Mouse (Mus musculus): Measurements from ENCODE around the gene Hipk4. TPM values are rescaled to one million over a fixed set of nuclear protein-coding genes. Genes with fewer than 3 reads are reported as not detected.

Gene Hipk4
- polyA plus RNA-seq, 1 experiment from 2014 or later, result 0.52 TPM

DNA sequence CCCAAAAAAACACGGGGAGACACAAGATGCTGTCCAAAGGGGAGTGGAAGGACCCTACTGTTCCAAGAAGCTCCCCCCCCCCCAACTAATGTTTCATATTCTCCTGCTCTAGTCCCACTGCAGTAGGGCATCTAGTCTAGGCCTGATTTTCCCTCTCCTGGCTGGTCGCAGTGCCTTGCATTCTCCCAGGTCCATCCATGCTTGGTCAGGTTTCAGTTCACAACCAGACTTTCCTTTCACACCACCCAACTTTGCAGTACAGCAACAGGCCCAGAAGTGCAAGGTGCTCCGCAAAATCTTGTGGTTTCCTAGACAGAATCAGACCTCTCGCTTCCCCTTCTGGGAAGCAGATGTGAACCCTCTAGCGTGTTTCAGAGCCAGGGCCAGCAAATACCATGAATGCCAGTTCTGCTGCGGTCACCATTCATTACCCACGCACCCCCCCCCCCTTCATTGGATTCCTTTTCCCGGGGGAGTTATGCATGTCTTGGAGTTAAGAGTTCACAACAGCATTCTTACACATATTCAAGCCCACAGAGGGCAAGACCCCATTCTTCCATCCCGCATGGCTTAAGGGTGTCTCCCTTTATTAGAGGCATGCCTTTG, 16.2 kb upstream of the Hipk4 start:
- Histone ChIP-seq H3K36me3 (ENCODE audit: control insufficient read depth, insufficient read depth, low read length) (no peaks in the 10 kb centered on the region), H3K4me1 (replicated peaks; ENCODE audit: control insufficient read depth, insufficient read depth, low read length) (no peaks in the 10 kb centered on the region; the same call in 1 of the 2 replicates), H3K4me2 (ENCODE audit: low read depth, low read length, severe bottlenecking) (peak overlapping the region; percentile 55; the same call in 1 of the 2 replicates), H3K4me3 (ENCODE audit: low read depth, low read length) (peak overlapping the region; percentile 40; the same call in 1 of the 2 replicates), H3K27me3 (ENCODE audit: control insufficient read depth, insufficient read depth, low read length) (no peaks in the 10 kb centered on the region), H3K9ac (ENCODE audit: low read length) (no peak overlapping the region), H3K9me3 (ENCODE audit: control insufficient read depth, low read length) (no peaks in the 10 kb centered on the region), H3K27ac (ENCODE audit: low read depth, low read length) (no peak overlapping the region)
- DNase-seq (ENCODE audit: low spot score) (no peak), ATAC-seq (replicated peaks; ENCODE audit: low FRiP score) (no peak)
- WGBS, result 55% methylated on average over 9 of the region's 9 CpGs

- no peaks in the 10 kb centered on the region; the same call in 1 of the 2 replicates for H3K4me1 ChIP-seq (replicated peaks; ENCODE audit: control insufficient read depth, insufficient read depth, low read length)
- ATAC-seq (replicated peaks; ENCODE audit: low FRiP score), result peak; percentile 92
- DNase-seq (ENCODE audit: low spot score), result peak; percentile 100
- peak overlapping the region; percentile 89 for H3K27ac ChIP-seq (ENCODE audit: low read depth, low read length)
- peak overlapping the region; percentile 60 for H3K9ac ChIP-seq (ENCODE audit: low read length)
- no peaks in the 10 kb centered on the region for H3K9me3 ChIP-seq (ENCODE audit: control insufficient read depth, low read length)
- under 1% methylated on average over 50 of the region's 54 CpGs for WGBS
- H3K4me3 ChIP-seq (ENCODE audit: low read depth, low read length), result peak overlapping the region; percentile 40
- no peaks in the 10 kb centered on the region for H3K27me3 ChIP-seq (ENCODE audit: control insufficient read depth, insufficient read depth, low read length)
- no peaks in the 10 kb centered on the region for H3K36me3 ChIP-seq (ENCODE audit: control insufficient read depth, insufficient read depth, low read length)
- H3K4me2 ChIP-seq (ENCODE audit: low read depth, low read length, severe bottlenecking), result peak overlapping the region; percentile 55
Observed at GRCm38 (mm10) chr7:27507711-27508647, 15.1 kb upstream of the Hipk4 start.

GRCm38 (mm10) chr7:27508648-27509005, 14.4 kb upstream of the Hipk4 start:
- Histone ChIP-seq H3K9ac (ENCODE audit: low read length) (no peak overlapping the region), H3K36me3 (ENCODE audit: control insufficient read depth, insufficient read depth, low read length) (no peaks in the 10 kb centered on the region), H3K4me3 (ENCODE audit: low read depth, low read length) (peak overlapping the region; percentile 40; the same call in 1 of the 2 replicates), H3K4me1 (replicated peaks; ENCODE audit: control insufficient read depth, insufficient read depth, low read length) (no peaks in the 10 kb centered on the region; the same call in 1 of the 2 replicates), H3K4me2 (ENCODE audit: low read depth, low read length, severe bottlenecking) (peak overlapping the region; percentile 55), H3K27me3 (ENCODE audit: control insufficient read depth, insufficient read depth, low read length) (no peaks in the 10 kb centered on the region), H3K27ac (ENCODE audit: low read depth, low read length) (no peak overlapping the region), H3K9me3 (ENCODE audit: control insufficient read depth, low read length) (no peaks in the 10 kb centered on the region)
- peak; percentile 68 for DNase-seq (ENCODE audit: low spot score)
- 21% methylated on average over 6 of the region's 6 CpGs for WGBS
- ATAC-seq (replicated peaks; ENCODE audit: low FRiP score), result peak; percentile 37

DNA sequence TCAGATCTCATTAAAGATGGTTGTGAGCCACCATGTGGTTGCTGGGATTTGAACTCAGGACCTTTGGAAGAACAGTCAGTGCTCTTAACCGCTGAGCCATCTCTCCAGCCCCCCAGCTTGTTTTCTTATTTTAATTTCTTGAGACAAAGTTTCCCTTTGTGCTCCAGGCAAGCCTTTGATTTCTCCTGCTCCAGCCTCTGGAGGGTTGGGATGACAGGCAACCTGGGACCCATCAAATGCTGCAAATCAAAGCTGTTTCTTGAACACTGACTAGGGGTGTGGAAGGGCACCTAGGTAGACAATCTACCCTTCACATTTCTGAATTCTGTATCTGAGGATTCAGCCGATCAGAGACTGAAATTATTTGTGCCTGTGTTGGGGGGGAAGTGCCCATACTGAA, 12.3 kb upstream of the Hipk4 start:
- Histone ChIP-seq H3K27me3 (ENCODE audit: control insufficient read depth, insufficient read depth, low read length) (no peaks in the 10 kb centered on the region), H3K9ac (ENCODE audit: low read length) (no peak overlapping the region), H3K9me3 (ENCODE audit: control insufficient read depth, low read length) (no peaks in the 10 kb centered on the region), H3K4me1 (replicated peaks; ENCODE audit: control insufficient read depth, insufficient read depth, low read length) (no peaks in the 10 kb centered on the region; the same call in 1 of the 2 replicates), H3K27ac (ENCODE audit: low read depth, low read length) (no peak overlapping the region), H3K4me3 (ENCODE audit: low read depth, low read length) (no peak overlapping the region), H3K36me3 (ENCODE audit: control insufficient read depth, insufficient read depth, low read length) (no peaks in the 10 kb centered on the region), H3K4me2 (ENCODE audit: low read depth, low read length, severe bottlenecking) (no peak overlapping the region)
- no peak for ATAC-seq (replicated peaks; ENCODE audit: low FRiP score)
- DNase-seq (ENCODE audit: low spot score), result no peak
- 90% methylated on average over 2 of the region's 2 CpGs for WGBS

DNA sequence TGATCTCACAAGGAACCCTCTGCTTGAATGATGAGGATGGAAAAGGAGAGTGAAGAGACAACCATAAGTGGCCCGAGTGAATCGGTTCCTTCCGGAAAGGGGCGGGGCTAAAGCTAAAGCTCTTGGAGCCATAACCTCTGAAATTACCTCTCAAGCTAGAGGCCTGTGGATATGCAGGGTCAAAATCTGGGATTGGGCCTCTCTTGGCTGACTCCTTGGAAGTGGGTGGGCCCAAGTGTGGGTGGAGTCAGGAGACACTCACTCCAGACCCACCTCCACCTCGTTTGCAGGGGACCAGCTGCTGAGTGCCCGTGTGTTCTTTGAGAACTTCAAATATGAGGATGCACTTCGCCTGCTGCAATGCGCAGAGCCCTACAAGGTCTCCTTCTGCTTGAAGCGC, 8.1 kb upstream of the Hipk4 start:
- H3K27me3 ChIP-seq (ENCODE audit: control insufficient read depth, insufficient read depth, low read length), result no peaks in the 10 kb centered on the region
- no peak overlapping the region for H3K27ac ChIP-seq (ENCODE audit: low read depth, low read length)
- no peak overlapping the region for H3K4me2 ChIP-seq (ENCODE audit: low read depth, low read length, severe bottlenecking)
- 78% methylated on average over 9 of the region's 9 CpGs for WGBS
- no peak for DNase-seq (ENCODE audit: low spot score)
- ATAC-seq (replicated peaks; ENCODE audit: low FRiP score), result no peak
- H3K9me3 ChIP-seq (ENCODE audit: control insufficient read depth, low read length), result no peaks in the 10 kb centered on the region
- no peaks in the 10 kb centered on the region for H3K4me1 ChIP-seq (replicated peaks; ENCODE audit: control insufficient read depth, insufficient read depth, low read length)
- no peaks in the 10 kb centered on the region for H3K36me3 ChIP-seq (ENCODE audit: control insufficient read depth, insufficient read depth, low read length)
- no peak overlapping the region for H3K4me3 ChIP-seq (ENCODE audit: low read depth, low read length)
- no peak overlapping the region for H3K9ac ChIP-seq (ENCODE audit: low read length)

- Histone ChIP-seq H3K4me3 (ENCODE audit: low read depth, low read length) (no peak overlapping the region), H3K4me2 (ENCODE audit: low read depth, low read length, severe bottlenecking) (no peak overlapping the region), H3K27me3 (ENCODE audit: control insufficient read depth, insufficient read depth, low read length) (no peaks in the 10 kb centered on the region), H3K27ac (ENCODE audit: low read depth, low read length) (no peak overlapping the region), H3K36me3 (ENCODE audit: control insufficient read depth, insufficient read depth, low read length) (no peaks in the 10 kb centered on the region), H3K9me3 (ENCODE audit: control insufficient read depth, low read length) (no peaks in the 10 kb centered on the region), H3K9ac (ENCODE audit: low read length) (no peak overlapping the region), H3K4me1 (replicated peaks; ENCODE audit: control insufficient read depth, insufficient read depth, low read length) (no peaks in the 10 kb centered on the region)
- DNase-seq (ENCODE audit: low spot score) (no peak), ATAC-seq (replicated peaks; ENCODE audit: low FRiP score) (no peak)
- 84% methylated on average over 9 of the region's 9 CpGs for WGBS
Observed at GRCm38 (mm10) chr7:27518314-27518713, 4.8 kb upstream of the Hipk4 start.

GRCm38 (mm10) chr7:27520104-27520503, 3.0 kb upstream of the Hipk4 start:
- no peaks in the 10 kb centered on the region for H3K9me3 ChIP-seq (ENCODE audit: control insufficient read depth, low read length)
- no peak for ATAC-seq (replicated peaks; ENCODE audit: low FRiP score)

GRCm38 (mm10) chr7:27520599-27520998, 2.5 kb upstream of the Hipk4 start:
- H3K9ac ChIP-seq (ENCODE audit: low read length), result no peak overlapping the region
- no peak overlapping the region for H3K27ac ChIP-seq (ENCODE audit: low read depth, low read length)
- H3K4me3 ChIP-seq (ENCODE audit: low read depth, low read length), result no peak overlapping the region
- WGBS, result 80% methylated on average over 1 of the region's 1 CpGs
- H3K9me3 ChIP-seq (ENCODE audit: control insufficient read depth, low read length), result no peaks in the 10 kb centered on the region
- no peak overlapping the region for H3K4me2 ChIP-seq (ENCODE audit: low read depth, low read length, severe bottlenecking)
- H3K36me3 ChIP-seq (ENCODE audit: control insufficient read depth, insufficient read depth, low read length), result no peaks in the 10 kb centered on the region
- DNase-seq (ENCODE audit: low spot score) (no peak), ATAC-seq (replicated peaks; ENCODE audit: low FRiP score) (no peak)
- H3K4me1 ChIP-seq (replicated peaks; ENCODE audit: control insufficient read depth, insufficient read depth, low read length), result no peaks in the 10 kb centered on the region
- H3K27me3 ChIP-seq (ENCODE audit: control insufficient read depth, insufficient read depth, low read length), result no peaks in the 10 kb centered on the region

More at GRCm38 (mm10) chr7:27520104-27520503, 3.0 kb upstream of the Hipk4 start:
- Histone ChIP-seq H3K27me3 (ENCODE audit: control insufficient read depth, insufficient read depth, low read length) (no peaks in the 10 kb centered on the region), H3K4me1 (replicated peaks; ENCODE audit: control insufficient read depth, insufficient read depth, low read length) (no peaks in the 10 kb centered on the region), H3K36me3 (ENCODE audit: control insufficient read depth, insufficient read depth, low read length) (no peaks in the 10 kb centered on the region), H3K4me2 (ENCODE audit: low read depth, low read length, severe bottlenecking) (no peak overlapping the region), H3K4me3 (ENCODE audit: low read depth, low read length) (no peak overlapping the region), H3K27ac (ENCODE audit: low read depth, low read length) (no peak overlapping the region), H3K9ac (ENCODE audit: low read length) (no peak overlapping the region)
- DNase-seq (ENCODE audit: low spot score), result no peak
